Mouse (Mus musculus): ENCODE data around the gene Pou6f1. TPM values are rescaled to one million over a fixed set of nuclear protein-coding genes. Genes with fewer than 3 reads are reported as not detected.
A peak's percentile ranks its signal among the peaks of the same experiment; 100 is the strongest.
"Not testable (repeated sequence)": the region's sequence is repeated elsewhere in the genome, so short reads cannot be mapped to it uniquely, and the experiment has no call there.

Gene Pou6f1
- polyA plus RNA-seq, 1 experiment from 2014 or later = 12.3 TPM

GRCm38 (mm10) chr15:100574378-100574777 is 25.4 kb downstream of the Pou6f1 start:
- no peaks in the 10 kb centered on the region for H3K27me3 ChIP-seq
- H3K4me2 ChIP-seq (replicated peaks) = no peak overlapping the region
- peaks cover 11% of the 10 kb centered on the region; the same call in 1 of the 2 replicates for H3K4me1 ChIP-seq
- no peaks in the 10 kb centered on the region for H3K9me3 ChIP-seq (replicated peaks)
- no peak for ATAC-seq (ENCODE audit: insufficient number of reproducible peaks, low FRiP score, low TSS enrichment, low read depth)
- H3K9ac ChIP-seq = no peak overlapping the region
- H3K4me3 ChIP-seq (replicated peaks) = no peak overlapping the region
- peak overlapping the region; percentile 48; the same call in 1 of the 2 replicates for H3K27ac ChIP-seq (replicated peaks)
- peaks cover 5% of the 10 kb centered on the region; the same call in 1 of the 2 replicates for H3K36me3 ChIP-seq
- 64% methylated on average over 2 of the region's 2 CpGs for WGBS

GRCm38 (mm10) chr15:100573946-100574345 is 25.8 kb downstream of the Pou6f1 start:
- Histone ChIP-seq H3K27ac (replicated peaks) (peak overlapping the region; percentile 48; the same call in 1 of the 2 replicates), H3K27me3 (no peaks in the 10 kb centered on the region), H3K9ac (no peak overlapping the region), H3K4me1 (peaks cover 11% of the 10 kb centered on the region; the same call in 1 of the 2 replicates), H3K4me2 (replicated peaks) (no peak overlapping the region), H3K9me3 (replicated peaks) (no peaks in the 10 kb centered on the region), H3K4me3 (replicated peaks) (no peak overlapping the region), H3K36me3 (peaks cover 5% of the 10 kb centered on the region; the same call in 1 of the 2 replicates)
- 41% methylated on average over 6 of the region's 6 CpGs for whole genome bisulfite sequencing
- peak; percentile 65; the same call in 1 of the 2 replicates for ATAC-seq (ENCODE audit: insufficient number of reproducible peaks, low FRiP score, low TSS enrichment, low read depth)

GRCm38 (mm10) chr15:100569239-100569638 is 30.5 kb downstream of the Pou6f1 start:
- no peak for ATAC-seq (ENCODE audit: insufficient number of reproducible peaks, low FRiP score, low TSS enrichment, low read depth)
- Histone ChIP-seq H3K27me3 (no peaks in the 10 kb centered on the region), H3K9ac (no peak overlapping the region)

DNA sequence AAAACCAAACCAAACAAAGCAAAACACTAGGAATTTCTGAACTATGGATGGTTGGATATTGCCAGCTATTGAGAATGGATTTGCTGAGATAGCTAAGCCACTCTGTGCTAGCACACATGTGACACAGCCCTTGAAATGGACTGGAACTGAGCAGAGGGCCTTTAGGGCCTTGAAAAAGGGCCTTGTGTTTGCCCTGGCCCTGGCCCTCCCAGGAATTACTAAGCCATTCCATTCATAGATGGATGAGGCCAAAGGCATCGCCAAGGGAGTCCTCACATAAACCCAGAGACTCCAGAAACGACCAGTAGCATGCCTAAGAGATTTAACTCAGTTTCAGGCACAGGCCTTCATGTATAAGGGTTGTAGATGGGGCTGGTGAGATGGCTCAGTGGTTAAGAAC is 33.3 kb downstream of the Pou6f1 start:
- H3K9me3 ChIP-seq (replicated peaks) = no peaks in the 10 kb centered on the region
- no peak for ATAC-seq (ENCODE audit: insufficient number of reproducible peaks, low FRiP score, low TSS enrichment, low read depth)
- no peak overlapping the region for H3K4me3 ChIP-seq (replicated peaks)
- H3K27me3 ChIP-seq = no peaks in the 10 kb centered on the region
- WGBS = 65% methylated on average over 2 of the region's 2 CpGs
- no peak overlapping the region for H3K27ac ChIP-seq (replicated peaks)
- no peak overlapping the region for H3K4me2 ChIP-seq (replicated peaks)
- H3K36me3 ChIP-seq = no peaks in the 10 kb centered on the region
- no peak overlapping the region for H3K9ac ChIP-seq
- no peaks in the 10 kb centered on the region for H3K4me1 ChIP-seq

More at GRCm38 (mm10) chr15:100569239-100569638, 30.5 kb downstream of the Pou6f1 start:
- no peaks in the 10 kb centered on the region for H3K9me3 ChIP-seq (replicated peaks)
- H3K4me2 ChIP-seq (replicated peaks) = no peak overlapping the region
- 70% methylated on average over 3 of the region's 3 CpGs for WGBS
- H3K4me3 ChIP-seq (replicated peaks) = no peak overlapping the region
- H3K4me1 ChIP-seq = peaks cover 9% of the 10 kb centered on the region; the same call in 1 of the 2 replicates
- no peak overlapping the region for H3K27ac ChIP-seq (replicated peaks)
- no peaks in the 10 kb centered on the region for H3K36me3 ChIP-seq

GRCm38 (mm10) chr15:100557705-100558433 is 41.9 kb downstream of the Pou6f1 start:
- 75% methylated on average over 5 of the region's 5 CpGs for WGBS
- no peak overlapping the region for H3K4me2 ChIP-seq (replicated peaks)
- ATAC-seq (ENCODE audit: insufficient number of reproducible peaks, low FRiP score, low TSS enrichment, low read depth) = no peak; the same call in 1 of the 2 replicates

GRCm38 (mm10) chr15:100556378-100556777 is 43.4 kb downstream of the Pou6f1 start:
- H3K36me3 ChIP-seq = no peaks in the 10 kb centered on the region
- H3K4me3 ChIP-seq (replicated peaks) = no peak overlapping the region
- no peaks in the 10 kb centered on the region; the same call in 1 of the 2 replicates for H3K4me1 ChIP-seq
- H3K27me3 ChIP-seq = no peaks in the 10 kb centered on the region
- H3K27ac ChIP-seq (replicated peaks) = no peak overlapping the region
- WGBS = 92% methylated on average over 9 of the region's 9 CpGs
- H3K4me2 ChIP-seq (replicated peaks) = no peak overlapping the region
- H3K9me3 ChIP-seq (replicated peaks) = no peaks in the 10 kb centered on the region
- H3K9ac ChIP-seq = no peak overlapping the region
- ATAC-seq (ENCODE audit: insufficient number of reproducible peaks, low FRiP score, low TSS enrichment, low read depth) = no peak

More at GRCm38 (mm10) chr15:100557705-100558433, 41.9 kb downstream of the Pou6f1 start:
- Histone ChIP-seq H3K27ac (replicated peaks) (no peak overlapping the region), H3K9me3 (replicated peaks) (no peaks in the 10 kb centered on the region), H3K36me3 (no peaks in the 10 kb centered on the region), H3K4me3 (replicated peaks) (no peak overlapping the region), H3K9ac (no peak overlapping the region), H3K4me1 (no peaks in the 10 kb centered on the region), H3K27me3 (no peaks in the 10 kb centered on the region)

DNA sequence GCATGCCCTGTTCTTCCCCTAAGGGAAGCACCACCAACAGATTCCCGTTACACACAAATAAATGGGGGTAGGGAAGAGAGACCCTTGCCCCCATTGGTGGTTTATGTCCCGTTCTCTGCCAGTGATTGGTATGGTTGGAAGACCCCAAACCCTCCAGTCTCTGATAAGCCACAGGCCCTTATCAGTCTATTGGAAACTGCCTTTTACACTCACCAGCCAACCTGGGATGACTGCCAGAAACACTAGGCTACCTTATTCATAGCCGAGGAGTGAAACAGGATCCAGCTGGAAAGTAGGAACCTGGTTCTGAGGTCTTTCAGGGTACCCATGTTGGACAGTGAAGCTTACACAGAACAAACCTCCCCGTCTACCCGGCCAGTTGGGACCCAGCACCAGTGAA is 43.8 kb downstream of the Pou6f1 start:
- H3K4me3 ChIP-seq (replicated peaks) = no peak overlapping the region
- H3K36me3 ChIP-seq = no peaks in the 10 kb centered on the region
- no peak overlapping the region for H3K27ac ChIP-seq (replicated peaks)
- no peaks in the 10 kb centered on the region for H3K9me3 ChIP-seq (replicated peaks)
- peaks cover 2% of the 10 kb centered on the region for H3K4me1 ChIP-seq
- WGBS = 87% methylated on average over 5 of the region's 5 CpGs
- no peaks in the 10 kb centered on the region for H3K27me3 ChIP-seq
- no peak for ATAC-seq (ENCODE audit: insufficient number of reproducible peaks, low FRiP score, low TSS enrichment, low read depth)
- H3K9ac ChIP-seq = no peak overlapping the region
- no peak overlapping the region for H3K4me2 ChIP-seq (replicated peaks)

DNA sequence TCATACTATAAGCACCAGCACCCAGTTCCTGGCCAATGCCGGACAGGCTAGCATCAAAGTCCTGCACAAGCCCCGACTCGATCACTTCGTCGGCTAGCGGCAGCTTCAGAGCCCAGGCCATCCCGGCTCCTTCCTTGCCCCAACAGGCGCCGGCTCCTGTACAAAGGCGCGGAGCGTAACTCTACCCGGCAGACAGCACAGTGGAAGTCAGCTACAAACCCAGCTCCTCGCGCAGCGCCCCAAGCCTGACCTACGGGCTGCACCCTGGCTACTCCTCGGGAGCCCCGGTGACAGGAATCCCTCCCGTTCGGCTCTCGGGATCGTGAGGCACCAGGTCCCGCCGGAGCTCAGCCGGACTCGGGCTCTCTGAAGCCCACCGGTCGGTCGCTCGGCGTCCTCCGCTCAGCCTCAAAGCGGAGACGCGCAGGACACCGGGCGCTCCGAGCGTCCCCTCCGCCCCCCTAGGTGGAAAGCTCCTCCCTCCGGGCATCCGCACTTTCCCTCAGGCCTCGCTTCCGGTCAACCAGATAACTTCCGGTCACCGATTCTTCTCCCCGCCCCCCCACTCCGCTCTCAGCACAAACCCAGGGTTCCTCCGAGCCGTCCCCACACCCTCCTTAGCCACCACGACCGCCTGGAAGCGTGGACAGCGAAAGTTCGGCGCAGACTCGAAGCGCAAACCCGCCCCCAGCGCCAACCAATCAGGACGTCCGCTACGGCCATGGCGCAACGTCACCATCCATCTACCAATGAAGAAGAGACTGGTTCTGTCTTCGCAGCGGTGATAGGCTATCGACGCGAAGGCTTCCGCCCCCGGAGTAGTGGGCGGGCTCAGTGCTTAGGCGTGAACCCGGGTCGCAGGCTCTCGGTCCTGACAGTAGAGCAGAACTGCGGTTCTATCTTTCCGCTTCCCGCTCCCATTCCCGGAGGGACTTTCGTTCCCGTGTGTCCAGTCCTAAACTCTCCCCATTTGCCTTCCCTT is 48.2 kb downstream of the Pou6f1 start, which contains the start of gene Tfcp2:
Tfcp2 (minus strand) TSS at position 683 of the 982 bp plus-strand sequence.
- Histone ChIP-seq H3K27me3 (no peaks in the 10 kb centered on the region), H3K4me3 (replicated peaks) (peak within 1 kb of the TSS; percentile 93), H3K9ac (peak within 1 kb of the TSS; percentile 81), H3K4me2 (replicated peaks) (peak within 1 kb of the TSS; percentile 84), H3K4me1 (peaks cover 11% of the 10 kb centered on the region), H3K27ac (replicated peaks) (peak within 1 kb of the TSS; percentile 89), H3K9me3 (replicated peaks) (no peaks in the 10 kb centered on the region), H3K36me3 (peaks cover 4% of the 10 kb centered on the region; the same call in 1 of the 2 replicates)
- ATAC-seq (ENCODE audit: insufficient number of reproducible peaks, low FRiP score, low TSS enrichment, low read depth) = peak; percentile 100
- WGBS = under 1% methylated on average over 84 of the region's 84 CpGs

DNA sequence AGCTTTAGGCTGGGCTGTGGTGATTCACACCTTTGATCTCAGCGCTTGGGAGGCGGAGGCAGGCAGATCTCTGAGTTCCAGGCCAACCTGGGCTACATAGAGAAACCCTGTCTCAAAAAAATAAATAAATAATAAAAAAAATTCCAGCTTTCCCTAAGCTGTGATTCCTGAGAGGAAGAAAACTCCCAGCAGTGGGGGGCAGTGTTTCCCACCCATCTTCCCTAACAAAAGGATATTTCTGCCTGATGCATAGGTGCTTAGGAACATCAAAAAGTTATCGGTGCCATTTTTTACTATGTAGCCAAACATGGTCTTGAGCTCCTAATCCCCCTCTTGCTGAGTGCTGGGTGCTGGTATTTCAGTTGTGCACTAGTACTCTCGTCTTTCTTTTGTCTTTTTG is 49.5 kb downstream of the Pou6f1 start:
- Histone ChIP-seq H3K4me2 (replicated peaks) (0 out of 2 replicates have a peak overlapping the region, but pooled peaks have one; percentile 84), H3K9ac (no peak overlapping the region), H3K4me3 (replicated peaks) (peak overlapping the region; percentile 93; the same call in 1 of the 2 replicates), H3K27ac (replicated peaks) (no peak overlapping the region), H3K4me1 (peaks cover 11% of the 10 kb centered on the region), H3K36me3 (peaks cover 8% of the 10 kb centered on the region; the same call in 1 of the 2 replicates), H3K27me3 (no peaks in the 10 kb centered on the region), H3K9me3 (replicated peaks) (no peaks in the 10 kb centered on the region)
- no peak for ATAC-seq (ENCODE audit: insufficient number of reproducible peaks, low FRiP score, low TSS enrichment, low read depth)
- WGBS = 94% methylated on average over 4 of the region's 4 CpGs

- peaks cover 24% of the 10 kb centered on the region for H3K36me3 ChIP-seq
- H3K27ac ChIP-seq (replicated peaks); H3K9me3 ChIP-seq (replicated peaks); H3K27me3 ChIP-seq; H3K4me2 ChIP-seq (replicated peaks); H3K4me1 ChIP-seq; H3K4me3 ChIP-seq (replicated peaks); H3K9ac ChIP-seq; ATAC-seq (ENCODE audit: insufficient number of reproducible peaks, low FRiP score, low TSS enrichment, low read depth): not testable (repeated sequence)
- 93% methylated on average over 14 of the region's 14 CpGs for WGBS
These were observed 56.1 kb downstream of the Pou6f1 start for GRCm38 (mm10) chr15:100543651-100544030.

Measured in embryonic facial prominence, embryonic 15.5 days (tissue).